Mouse (Mus musculus): Measurements from ENCODE around the gene Vasp. TPM values are rescaled to one million over a fixed set of nuclear protein-coding genes. Genes with fewer than 3 reads are reported as not detected.

The Vasp gene
- total and polyA plus RNA-seq, 3 experiments, result 130 to 185 TPM; not detected in 1

- Histone ChIP-seq H3K27ac (ENCODE audit: control insufficient read depth, low read depth, low read length) (no peak overlapping the region), H3K27me3 (ENCODE audit: control insufficient read depth in 1 of 2, insufficient read depth in 2 of 2, low read length in 2 of 2) (no peaks in the 10 kb centered on the region), H3K36me3 (ENCODE audit: control insufficient read depth in 1 of 2, insufficient read depth in 2 of 2, low read length in 2 of 2) (peaks cover 0 to 6% of the 10 kb centered on the region in 2 experiments; a peak in 2 of 4 replicates), H3K4me1 (ENCODE audit: control insufficient read depth in 1 of 2, insufficient read depth in 2 of 2, low read length in 2 of 2) (peaks cover 6 to 12% of the 10 kb centered on the region in 2 experiments), H3K9ac (ENCODE audit: control insufficient read depth, low read depth, low read length, poor library complexity, severe bottlenecking) (no peak overlapping the region), H3K9me3 (replicated peaks; ENCODE audit: insufficient read depth, low read length) (no peaks in the 10 kb centered on the region), H3K4me3 (ENCODE audit: control insufficient read depth in 1 of 2, insufficient read depth in 1 of 2, low read depth in 2 of 2, low read length in 2 of 2) (no peak overlapping the region), H3K79me2 (ENCODE audit: control insufficient read depth, insufficient read depth, low read length, poor library complexity) (peaks cover 6% of the 10 kb centered on the region)
- no peak for DNase-seq (ENCODE audit: low read depth, low spot score)
- TF ChIP-seq ELF1 (IDR thresholded peaks at IDR 0.05; ENCODE audit: low read depth, low read length), result no peak
- no peak for TF ChIP-seq EP300 (IDR thresholded peaks at IDR 0.05; ENCODE audit: low read depth in 1 of 2, low read length in 2 of 2)
- no peak for TF ChIP-seq POLR2AphosphoS5 (IDR thresholded peaks at IDR 0.05; ENCODE audit: borderline replicate concordance, low read depth, low read length)
- TF ChIP-seq GATA1 (IDR thresholded peaks at IDR 0.05; ENCODE audit: low read depth, low read length), result no peak
- no peak for TF ChIP-seq POLR2A (IDR thresholded peaks at IDR 0.05; ENCODE audit: control insufficient read depth in 1 of 2, insufficient read depth in 1 of 2, low read depth in 1 of 2, low read length in 2 of 2, poor library complexity in 1 of 2)
- no peak for TF ChIP-seq E2F4 (IDR thresholded peaks at IDR 0.05; ENCODE audit: borderline replicate concordance, low read depth, low read length)
- no peak for TF ChIP-seq ZNF384 (IDR thresholded peaks at IDR 0.05; ENCODE audit: low read depth, low read length)
- TF ChIP-seq CTCF (IDR thresholded peaks at IDR 0.05 in 2 of 3, conservative IDR thresholded peaks at IDR 0.05 in 1 of 3; ENCODE audit: control insufficient read depth in 1 of 3, insufficient read depth in 1 of 3, low read depth in 2 of 3, low read length in 3 of 3, poor library complexity in 1 of 3, severe bottlenecking in 1 of 3), result no peak
- no peak for TF ChIP-seq MYC (IDR thresholded peaks at IDR 0.05; ENCODE audit: low read depth, low read length)
- TF ChIP-seq SMC3 (IDR thresholded peaks at IDR 0.05; ENCODE audit: low read depth, low read length), result no peak
- no peak for TF ChIP-seq MXI1 (IDR thresholded peaks at IDR 0.05; ENCODE audit: low read depth, low read length)
- no peak for TF ChIP-seq CHD2 (IDR thresholded peaks at IDR 0.05; ENCODE audit: low read length)
- TF ChIP-seq ZMIZ1 (IDR thresholded peaks at IDR 0.05; ENCODE audit: low read depth, low read length), result no peak
- no peak for TF ChIP-seq NELFE (IDR thresholded peaks at IDR 0.05; ENCODE audit: low read depth, low read length)
Measured at GRCm38 (mm10) chr7:19222189-19222588, 49.4 kb downstream of the Vasp start.

- TF ChIP-seq CTCF (IDR thresholded peaks at IDR 0.05 in 2 of 3, conservative IDR thresholded peaks at IDR 0.05 in 1 of 3; ENCODE audit: control insufficient read depth in 1 of 3, insufficient read depth in 1 of 3, low read depth in 2 of 3, low read length in 3 of 3, poor library complexity in 1 of 3, severe bottlenecking in 1 of 3), result peak; percentile 17 to 31 (median 18); a peak in 2 of 6 replicates
- peak; percentile 19; the same call in 1 of the 2 replicates for TF ChIP-seq SMC3 (IDR thresholded peaks at IDR 0.05; ENCODE audit: low read depth, low read length)
- TF ChIP-seq MAZ (IDR thresholded peaks at IDR 0.05; ENCODE audit: low read depth, low read length), result no peak
- H3K4me1 ChIP-seq (ENCODE audit: control insufficient read depth in 1 of 2, insufficient read depth in 2 of 2, low read length in 2 of 2), result peaks cover 4 to 26% of the 10 kb centered on the region in 2 experiments
- no peak for DNase-seq (ENCODE audit: low read depth, low spot score)
Measured at GRCm38 (mm10) chr7:19220061-19220460, 51.6 kb downstream of the Vasp start.

More at GRCm38 (mm10) chr7:19220061-19220460, 51.6 kb downstream of the Vasp start:
- Histone ChIP-seq H3K4me3 (ENCODE audit: control insufficient read depth in 1 of 2, insufficient read depth in 1 of 2, low read depth in 2 of 2, low read length in 2 of 2) (no peak overlapping the region), H3K9ac (ENCODE audit: control insufficient read depth, low read depth, low read length, poor library complexity, severe bottlenecking) (no peak overlapping the region), H3K27ac (ENCODE audit: control insufficient read depth, low read depth, low read length) (no peak overlapping the region), H3K36me3 (ENCODE audit: control insufficient read depth in 1 of 2, insufficient read depth in 2 of 2, low read length in 2 of 2) (peaks cover 0 to 17% of the 10 kb centered on the region in 2 experiments; a peak in 2 of 4 replicates), H3K79me2 (ENCODE audit: control insufficient read depth, insufficient read depth, low read length, poor library complexity) (no peaks in the 10 kb centered on the region), H3K27me3 (ENCODE audit: control insufficient read depth in 1 of 2, insufficient read depth in 2 of 2, low read length in 2 of 2) (no peaks in the 10 kb centered on the region), H3K9me3 (replicated peaks; ENCODE audit: insufficient read depth, low read length) (no peaks in the 10 kb centered on the region)
